Mouse (Mus musculus) heart, embryonic 13.5 days (tissue): ENCODE results near the gene Fut9. TPM values are rescaled to one million over a fixed set of nuclear protein-coding genes. Genes with fewer than 3 reads are reported as not detected.

ENCODE experiments used
- ATAC-seq: fragments of 200-750 bp; cut with Nextera tagmentation; 2 replicates; pipeline ENCODE4 v1.8.0; 2017; ENCODE audit warnings: moderate TSS enrichment; ENCODE audit not compliant: insufficient number of reproducible peaks, low FRiP score, low TSS enrichment; ENCODE audit errors: extremely low read depth
- H3K27ac ChIP-seq: fragments of 300-500 bp; sonication (generic); replicated peaks from 2 replicates; pipeline ENCODE4 v1.5.1; 2015; ENCODE audit warnings: moderate library complexity, mild to moderate bottlenecking, inconsistent platforms
- H3K27me3 ChIP-seq: fragments of 300-500 bp; sonication (generic); replicated peaks from 2 replicates; pipeline ENCODE4 v1.6.1; 2015; ENCODE audit warnings: mild to moderate bottlenecking, inconsistent platforms
- H3K36me3 ChIP-seq: fragments of 300-500 bp; sonication (generic); 2 replicates; pipeline ENCODE4 v1.6.1; 2015; ENCODE audit warnings: mild to moderate bottlenecking, inconsistent platforms
- H3K4me1 ChIP-seq: fragments of 300-500 bp; sonication (generic); 2 replicates; pipeline ENCODE4 v1.6.1; 2015; ENCODE audit warnings: inconsistent platforms
- H3K4me2 ChIP-seq: fragments of 300-500 bp; sonication (generic); 2 replicates; pipeline ENCODE4 v1.6.1; 2015; ENCODE audit warnings: inconsistent platforms, mild to moderate bottlenecking, moderate library complexity
- H3K4me3 ChIP-seq: fragments of 300-500 bp; sonication (generic); 2 replicates; pipeline ENCODE4 v1.5.1; 2015; ENCODE audit warnings: moderate library complexity, mild to moderate bottlenecking, inconsistent platforms
- H3K9ac ChIP-seq: fragments of 300-500 bp; sonication (generic); 2 replicates; pipeline ENCODE4 v1.6.1; 2015; ENCODE audit warnings: inconsistent platforms, mild to moderate bottlenecking, moderate library complexity
- H3K9me3 ChIP-seq: fragments of 300-500 bp; sonication (generic); 2 replicates; pipeline ENCODE4 v1.6.1; 2016; ENCODE audit warnings: inconsistent platforms
- WGBS: fragments of 180-500 bp; shearing (Covaris S2); methylation state at CpG from one replicate; pipeline ENCODE4 v1.1.7; 2015; ENCODE audit warnings: mixed read lengths; 5-methylcytosine and 5-hydroxymethylcytosine counted together
- polyA plus RNA-seq: library from polyadenylated mRNA; unstranded; fragments of >200 nt; fragmentation: Nextera tagmentation; extraction: Ambion mirVana; gene quantifications from 2 replicates; pipeline ENCODE4 v1.2.1, GENCODE M21; 2015

Gene Fut9
- polyA plus RNA-seq, 1 experiment from 2014 or later: 0.05 TPM

DNA sequence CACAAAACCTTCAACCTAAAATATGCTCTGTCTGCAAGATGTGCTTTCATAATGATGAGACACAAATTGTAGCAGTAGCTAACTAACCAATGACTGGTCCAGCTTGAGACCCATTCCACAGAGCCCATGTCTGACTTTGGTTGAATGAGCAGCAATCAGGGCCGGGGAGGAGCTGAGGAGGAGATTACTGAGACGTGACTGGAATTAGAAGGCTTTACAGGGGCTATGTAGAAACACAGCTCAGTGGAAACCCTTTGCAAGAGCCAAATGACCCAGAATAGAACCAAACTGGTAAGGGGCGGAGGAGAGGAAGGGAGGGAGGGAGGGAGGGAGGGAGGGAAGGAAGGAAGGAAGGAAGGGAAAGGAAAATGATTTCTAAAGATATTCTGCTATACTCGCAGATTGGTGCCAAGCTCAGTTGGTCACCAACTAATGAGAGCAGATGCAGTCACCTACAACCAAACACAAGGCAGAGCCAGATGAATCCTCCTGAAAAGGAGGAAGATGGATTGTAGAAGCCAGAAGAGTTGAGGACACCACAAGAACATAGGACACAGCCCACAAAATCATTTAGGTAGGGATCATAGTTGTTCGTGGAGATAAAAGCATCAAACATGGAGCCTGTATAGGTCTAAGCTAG is 42.0 kb downstream of the Fut9 start:
- Histone ChIP-seq H3K4me2 (no peak overlapping the region), H3K4me1 (no peaks in the 10 kb centered on the region)
- 76% methylated on average over 4 of the region's 5 CpGs for WGBS

DNA sequence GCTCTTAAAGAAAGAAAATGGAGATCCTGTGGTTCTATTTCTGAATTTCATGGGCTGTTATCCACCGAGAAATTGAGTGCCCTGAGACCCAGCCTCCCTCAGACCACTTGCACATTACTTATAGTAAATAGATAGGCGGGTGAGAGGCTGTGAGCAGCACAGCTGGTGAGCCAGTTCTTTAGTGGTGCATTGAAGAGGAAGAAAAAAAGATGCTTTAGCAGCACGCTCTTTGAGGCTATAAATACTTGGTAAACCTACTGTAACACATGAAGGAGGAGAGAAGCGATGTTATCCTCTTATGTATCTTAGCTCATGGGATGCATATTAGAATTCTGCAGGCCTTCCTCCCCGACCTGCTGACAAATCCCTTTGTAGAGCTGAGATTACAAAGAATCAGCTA is 58.5 kb downstream of the Fut9 start:
- WGBS: 57% methylated on average over 5 of the region's 5 CpGs
- no peak overlapping the region for H3K9ac ChIP-seq
- ATAC-seq: no peak
- H3K9me3 ChIP-seq: no peaks in the 10 kb centered on the region
- H3K4me2 ChIP-seq: no peak overlapping the region
- no peak overlapping the region for H3K27ac ChIP-seq
- no peaks in the 10 kb centered on the region for H3K27me3 ChIP-seq
- no peak overlapping the region for H3K4me3 ChIP-seq
- no peaks in the 10 kb centered on the region for H3K4me1 ChIP-seq
- no peaks in the 10 kb centered on the region for H3K36me3 ChIP-seq

More for the DNA sequence above, 42.0 kb downstream of the Fut9 start:
- no peak for ATAC-seq
- Histone ChIP-seq H3K9ac (no peak overlapping the region), H3K27ac (no peak overlapping the region), H3K4me3 (no peak overlapping the region), H3K36me3 (no peaks in the 10 kb centered on the region), H3K9me3 (0 out of 2 replicates have a peak, but pooled peaks cover 4% of the 10 kb centered on the region), H3K27me3 (no peaks in the 10 kb centered on the region)

DNA sequence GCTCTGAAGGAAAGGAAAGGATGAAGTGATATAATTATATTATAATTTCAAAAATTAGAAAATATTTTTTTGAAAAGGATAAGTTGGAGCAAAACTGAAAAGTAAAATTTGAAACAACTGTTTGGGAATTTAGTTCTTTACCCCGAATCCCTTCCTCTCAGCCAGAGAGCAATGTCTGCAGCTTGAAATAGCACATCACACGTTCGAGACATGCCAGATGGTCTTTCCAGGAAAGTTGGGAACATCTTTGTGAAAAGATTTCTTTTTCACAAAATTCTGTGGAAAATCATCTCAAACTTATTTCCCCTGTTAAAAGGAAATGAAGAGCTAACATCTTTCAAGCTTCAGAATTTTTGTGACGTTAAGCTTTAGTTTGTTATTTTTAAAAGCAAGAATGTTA is 61.3 kb downstream of the Fut9 start:
- WGBS: 65% methylated on average over 4 of the region's 4 CpGs
- Histone ChIP-seq H3K4me3 (no peak overlapping the region), H3K36me3 (no peaks in the 10 kb centered on the region), H3K4me1 (no peaks in the 10 kb centered on the region), H3K4me2 (no peak overlapping the region), H3K9me3 (no peaks in the 10 kb centered on the region), H3K27me3 (no peaks in the 10 kb centered on the region), H3K27ac (no peak overlapping the region), H3K9ac (no peak overlapping the region)
- no peak for ATAC-seq

- Histone ChIP-seq H3K27ac (no peak overlapping the region), H3K27me3 (no peaks in the 10 kb centered on the region), H3K4me3 (no peak overlapping the region), H3K4me1 (no peaks in the 10 kb centered on the region), H3K9me3 (no peaks in the 10 kb centered on the region), H3K9ac (no peak overlapping the region), H3K36me3 (no peaks in the 10 kb centered on the region), H3K4me2 (no peak overlapping the region)
- WGBS: 73% methylated on average over 5 of the region's 5 CpGs
- no peak for ATAC-seq
Measured at GRCm38 (mm10) chr4:25721576-25721975, 78.5 kb downstream of the Fut9 start.

GRCm38 (mm10) chr4:25713907-25714306 is 86.1 kb downstream of the Fut9 start:
- Histone ChIP-seq H3K4me1 (no peaks in the 10 kb centered on the region), H3K9ac (no peak overlapping the region), H3K36me3 (no peaks in the 10 kb centered on the region), H3K27ac (no peak overlapping the region), H3K27me3 (no peaks in the 10 kb centered on the region), H3K4me3 (no peak overlapping the region), H3K9me3 (peaks cover 5% of the 10 kb centered on the region), H3K4me2 (no peak overlapping the region)
- 63% methylated on average over 2 of the region's 2 CpGs for WGBS
- no peak for ATAC-seq

GRCm38 (mm10) chr4:25684976-25685375 is 115.1 kb downstream of the Fut9 start:
- H3K4me3 ChIP-seq: no peak overlapping the region
- H3K9ac ChIP-seq: no peak overlapping the region
- 92% methylated on average over 3 of the region's 3 CpGs for WGBS
- ATAC-seq: no peak
- H3K9me3 ChIP-seq: no peaks in the 10 kb centered on the region
- H3K4me2 ChIP-seq: no peak overlapping the region
- H3K27ac ChIP-seq: no peak overlapping the region
- no peaks in the 10 kb centered on the region for H3K36me3 ChIP-seq
- no peaks in the 10 kb centered on the region for H3K4me1 ChIP-seq
- no peaks in the 10 kb centered on the region for H3K27me3 ChIP-seq

- H3K36me3 ChIP-seq: no peaks in the 10 kb centered on the region
- H3K9ac ChIP-seq: no peak overlapping the region
- no peaks in the 10 kb centered on the region for H3K9me3 ChIP-seq
- H3K4me3 ChIP-seq: no peak overlapping the region
- H3K4me1 ChIP-seq: no peaks in the 10 kb centered on the region
- H3K27me3 ChIP-seq: no peaks in the 10 kb centered on the region
- ATAC-seq: no peak
- no peak overlapping the region for H3K4me2 ChIP-seq
- WGBS: 66% methylated on average over 1 of the region's 1 CpGs
- H3K27ac ChIP-seq: no peak overlapping the region
Measured at GRCm38 (mm10) chr4:25664196-25664595, 135.8 kb downstream of the Fut9 start.

- no peaks in the 10 kb centered on the region for H3K4me1 ChIP-seq
- no peak overlapping the region for H3K9ac ChIP-seq
- no peak overlapping the region for H3K27ac ChIP-seq
- no peaks in the 10 kb centered on the region for H3K36me3 ChIP-seq
- H3K9me3 ChIP-seq: no peaks in the 10 kb centered on the region
- H3K4me3 ChIP-seq: no peak overlapping the region
- H3K27me3 ChIP-seq: no peaks in the 10 kb centered on the region
- ATAC-seq: no peak
- no peak overlapping the region for H3K4me2 ChIP-seq
- 62% methylated on average over 3 of the region's 3 CpGs for WGBS
Measured at GRCm38 (mm10) chr4:25661204-25661727, 138.8 kb downstream of the Fut9 start.

- 45% methylated on average over 3 of the region's 3 CpGs for WGBS
Measured at GRCm38 (mm10) chr4:25658792-25659191, 141.3 kb downstream of the Fut9 start.

GRCm38 (mm10) chr4:25651902-25652301 is 148.1 kb downstream of the Fut9 start:
- 71% methylated on average over 3 of the region's 3 CpGs for WGBS
- Histone ChIP-seq H3K9ac (no peak overlapping the region), H3K4me1 (no peaks in the 10 kb centered on the region), H3K27me3 (no peaks in the 10 kb centered on the region), H3K9me3 (no peaks in the 10 kb centered on the region), H3K4me2 (no peak overlapping the region), H3K4me3 (no peak overlapping the region), H3K36me3 (no peaks in the 10 kb centered on the region), H3K27ac (no peak overlapping the region)
- ATAC-seq: no peak

More at GRCm38 (mm10) chr4:25658792-25659191, 141.3 kb downstream of the Fut9 start:
- H3K9me3 ChIP-seq: no peaks in the 10 kb centered on the region
- H3K27me3 ChIP-seq: no peaks in the 10 kb centered on the region
- H3K4me3 ChIP-seq: no peak overlapping the region
- H3K36me3 ChIP-seq: no peaks in the 10 kb centered on the region
- no peak overlapping the region for H3K4me2 ChIP-seq
- no peak for ATAC-seq
- no peak overlapping the region for H3K9ac ChIP-seq
- H3K4me1 ChIP-seq: no peaks in the 10 kb centered on the region
- H3K27ac ChIP-seq: no peak overlapping the region

DNA sequence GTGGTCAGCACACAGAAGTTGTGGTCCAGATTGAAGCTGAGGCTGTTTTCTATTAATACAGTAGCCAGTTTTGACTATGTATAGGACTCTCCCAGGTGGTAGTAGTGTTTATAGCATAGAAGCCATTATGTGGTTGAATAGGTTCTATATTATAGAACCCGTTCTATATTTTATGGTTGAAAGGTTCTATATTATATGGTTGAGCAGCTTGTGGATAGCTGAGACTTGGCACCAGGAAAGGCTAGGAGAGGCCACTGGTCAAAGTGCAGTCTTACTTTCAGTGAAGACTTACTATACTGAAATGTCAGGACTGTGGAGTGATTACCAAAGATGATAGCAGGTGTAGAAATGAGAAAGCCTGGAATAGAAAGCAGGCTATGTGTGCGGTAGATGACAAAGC is 151.9 kb downstream of the Fut9 start:
- 82% methylated on average over 2 of the region's 2 CpGs for WGBS
- Histone ChIP-seq H3K27ac (no peak overlapping the region), H3K4me1 (no peaks in the 10 kb centered on the region), H3K27me3 (no peaks in the 10 kb centered on the region), H3K36me3 (no peaks in the 10 kb centered on the region), H3K4me2 (no peak overlapping the region), H3K4me3 (no peak overlapping the region), H3K9me3 (no peaks in the 10 kb centered on the region), H3K9ac (no peak overlapping the region)
- ATAC-seq: no peak

- no peaks in the 10 kb centered on the region for H3K27me3 ChIP-seq
- no peaks in the 10 kb centered on the region for H3K36me3 ChIP-seq
- no peaks in the 10 kb centered on the region for H3K4me1 ChIP-seq
- 71% methylated on average over 1 of the region's 1 CpGs for WGBS
- no peak overlapping the region for H3K4me2 ChIP-seq
- no peak overlapping the region for H3K27ac ChIP-seq
- H3K9ac ChIP-seq: no peak overlapping the region
- H3K9me3 ChIP-seq: no peaks in the 10 kb centered on the region
- no peak overlapping the region for H3K4me3 ChIP-seq
- no peak for ATAC-seq
Measured at GRCm38 (mm10) chr4:25647593-25647992, 152.5 kb downstream of the Fut9 start.
